Mouse (Mus musculus): Measurements from ENCODE around the gene Olfr465-ps1. TPM values are rescaled to one million over a fixed set of nuclear protein-coding genes. Genes with fewer than 3 reads are reported as not detected.

The Olfr465-ps1 gene
- not detected for total RNA-seq (2023)

DNA sequence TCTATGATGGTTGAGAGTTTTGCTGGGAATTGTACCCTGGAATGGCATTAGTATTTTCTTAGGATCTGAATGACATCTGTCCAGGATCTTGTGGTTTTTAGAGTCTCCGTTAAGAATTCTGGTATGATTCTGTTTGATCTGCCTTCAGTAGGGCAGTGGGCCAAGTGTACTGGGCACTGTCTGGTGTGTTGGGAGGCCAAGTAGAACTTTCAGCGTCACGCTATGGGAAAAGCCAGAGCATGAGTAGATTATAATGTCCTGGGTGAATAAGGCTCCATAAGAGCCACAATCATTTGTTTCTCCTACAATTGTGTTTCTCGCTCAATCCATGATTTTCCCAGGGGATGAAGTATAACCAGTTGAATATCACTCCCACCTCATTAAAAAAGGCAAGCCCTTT, at the start of gene Olfr465-ps1:
Gene Olfr465-ps1, plus strand, starts transcription at position 301 of the 400 bp plus-strand sequence.

DNA sequence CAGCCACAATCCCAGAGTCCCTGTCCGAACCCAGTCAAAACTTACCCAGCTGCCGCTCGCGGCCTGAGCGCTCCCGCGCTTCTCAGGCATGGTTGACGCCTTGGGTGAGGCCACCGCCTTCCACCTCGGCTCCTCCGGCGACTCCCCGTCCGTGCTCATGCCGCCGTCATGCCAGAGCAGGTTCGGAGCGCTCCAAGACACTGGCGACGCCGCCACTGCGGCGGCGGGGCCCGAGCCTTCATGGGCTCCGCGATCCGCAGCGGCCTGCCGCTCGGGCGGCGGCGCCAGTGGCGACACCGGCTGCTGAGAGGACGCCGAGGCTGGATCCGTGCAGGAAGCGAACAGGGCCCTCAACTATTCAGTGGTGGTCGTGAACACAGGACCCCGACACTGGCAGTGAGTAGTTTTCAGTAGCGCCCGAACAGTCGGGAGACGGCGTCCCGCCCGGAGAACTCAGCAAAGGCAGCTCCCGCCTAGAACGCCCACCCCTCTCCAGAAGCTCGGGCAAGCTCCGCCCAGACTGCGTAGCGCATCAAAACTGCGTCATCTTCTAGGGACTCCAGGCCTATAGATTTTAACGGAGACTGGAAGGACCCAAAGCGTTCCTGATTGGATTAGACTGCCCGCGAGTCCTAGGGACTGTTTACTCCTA, 25.3 kb upstream of the Olfr465-ps1 start, which contains the start of gene Mfsd14b:
Gene Mfsd14b, minus strand, starts transcription at position 517 of the 652 bp plus-strand sequence.

DNA sequence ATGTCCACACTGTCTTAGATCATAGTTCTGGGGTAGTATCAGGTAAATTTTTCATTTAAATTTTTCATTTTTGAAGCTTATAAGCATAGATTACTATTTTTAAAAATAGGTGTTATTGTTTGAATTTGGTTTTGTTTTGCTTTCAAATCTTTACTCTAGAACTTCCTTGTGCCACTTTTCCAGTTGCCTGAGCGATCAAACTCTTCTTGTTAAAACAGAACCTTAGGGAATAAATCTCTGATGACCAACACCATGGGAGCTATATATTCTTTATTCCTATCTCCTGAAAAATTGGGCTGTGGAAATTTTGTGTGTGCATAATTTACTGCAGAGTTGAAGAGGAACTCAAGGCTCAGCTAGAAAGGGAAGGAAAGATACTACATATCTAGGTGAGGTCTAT, 12.1 kb downstream of the Olfr465-ps1 start, which contains the start of gene Olfr466:
Gene Olfr466, plus strand, starts transcription at position 301 of the 400 bp plus-strand sequence.

Other genes with a start within 250 kb of the Olfr465-ps1 start
- gene Cntnap3, start 234.1 kb upstream of the Olfr465-ps1 start, total RNA-seq (2023): not detected
- not detected for gene Spata31, start 220.7 kb upstream of the Olfr465-ps1 start, total RNA-seq (2023)
- gene Spata31d1c, start 105.0 kb upstream of the Olfr465-ps1 start, total RNA-seq (2023): not detected
- gene Prss47, start 85.3 kb upstream of the Olfr465-ps1 start, total RNA-seq (2023): not detected
- gene Mfsd14b, start 25.1 kb upstream of the Olfr465-ps1 start, total RNA-seq (2023): 34.1 TPM
- not detected for gene Olfr466, start 12.2 kb downstream of the Olfr465-ps1 start, total RNA-seq (2023)
- not detected for gene Nlrp4f, start 67.9 kb downstream of the Olfr465-ps1 start, total RNA-seq (2023)
- gene Gm10775, start 121.5 kb downstream of the Olfr465-ps1 start, total RNA-seq (2023): not detected
- gene Zfp369, start 140.7 kb downstream of the Olfr465-ps1 start, total RNA-seq (2023): 55.5 TPM